Mouse (Mus musculus): ENCODE results near the gene Bmp15.

Bmp15 gene

DNA sequence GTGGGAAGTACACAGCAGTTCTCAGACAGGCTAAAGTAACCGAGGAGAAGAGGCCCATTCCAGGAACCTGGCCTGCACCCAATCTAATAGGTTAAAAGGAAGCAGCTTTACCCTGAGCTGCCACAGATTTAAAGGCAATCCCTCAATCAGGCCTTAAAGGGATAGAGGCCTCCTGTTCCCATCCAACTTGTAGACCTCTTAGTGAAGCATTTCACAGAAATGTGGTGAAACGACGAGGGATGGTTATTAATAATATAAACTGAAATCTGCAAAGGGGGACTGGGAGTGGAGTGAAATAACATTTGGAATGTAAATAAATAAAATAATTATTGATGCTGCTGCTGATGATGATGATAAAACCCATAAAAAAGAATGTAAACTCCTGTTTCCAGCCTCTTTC lies at the start of gene Bmp15:
Gene Bmp15 (minus strand): TSS at position 101 of the 400 bp plus-strand sequence.
- DNase-seq: peak in 1 of 2 experiments; percentile 25

DNA sequence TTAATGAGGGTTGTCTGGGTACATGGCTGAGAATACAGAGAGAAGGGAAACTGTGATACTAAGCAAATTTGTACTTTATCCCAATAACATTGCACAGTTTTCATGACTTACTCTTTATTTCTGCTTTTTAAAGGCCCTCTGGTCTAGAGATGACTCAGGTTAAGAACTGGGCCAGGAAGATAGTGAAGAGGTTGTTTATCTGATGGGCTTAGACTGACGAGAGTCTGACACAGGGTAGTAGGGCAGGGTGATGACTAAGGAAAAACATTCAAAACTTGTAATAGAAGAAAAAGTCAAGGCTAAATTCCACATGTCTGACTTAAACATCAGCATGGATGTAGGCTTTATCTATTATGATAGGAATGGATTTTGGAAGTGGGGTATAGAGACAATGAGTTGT lies 48.3 kb upstream of the Bmp15 start:
- DNase-seq: no peak

GRCm38 (mm10) chrX:6357503-6358114 lies 37.1 kb upstream of the Bmp15 start:
- DNase-seq: peak; percentile 48 to 69

DNA sequence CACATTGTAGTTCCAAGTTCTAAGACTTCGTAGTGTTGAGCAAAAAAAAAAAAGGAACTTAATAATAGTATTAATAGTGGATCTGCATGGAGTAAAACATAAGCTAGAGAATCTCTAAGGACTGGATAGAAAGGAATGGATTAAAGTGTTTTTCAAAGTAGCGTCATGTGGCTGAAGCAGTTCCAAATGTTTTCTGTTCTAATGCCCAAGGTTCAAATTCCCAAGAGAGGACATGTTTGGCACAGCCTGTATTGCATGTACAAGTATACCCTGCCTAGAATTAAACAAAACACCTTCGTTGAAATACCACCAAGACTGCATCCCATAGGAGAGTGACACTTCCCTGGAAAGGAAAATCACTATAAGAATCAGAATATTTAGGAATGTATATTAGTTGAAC lies 36.4 kb upstream of the Bmp15 start:
- DNase-seq: peak; percentile 7 to 41

DNA sequence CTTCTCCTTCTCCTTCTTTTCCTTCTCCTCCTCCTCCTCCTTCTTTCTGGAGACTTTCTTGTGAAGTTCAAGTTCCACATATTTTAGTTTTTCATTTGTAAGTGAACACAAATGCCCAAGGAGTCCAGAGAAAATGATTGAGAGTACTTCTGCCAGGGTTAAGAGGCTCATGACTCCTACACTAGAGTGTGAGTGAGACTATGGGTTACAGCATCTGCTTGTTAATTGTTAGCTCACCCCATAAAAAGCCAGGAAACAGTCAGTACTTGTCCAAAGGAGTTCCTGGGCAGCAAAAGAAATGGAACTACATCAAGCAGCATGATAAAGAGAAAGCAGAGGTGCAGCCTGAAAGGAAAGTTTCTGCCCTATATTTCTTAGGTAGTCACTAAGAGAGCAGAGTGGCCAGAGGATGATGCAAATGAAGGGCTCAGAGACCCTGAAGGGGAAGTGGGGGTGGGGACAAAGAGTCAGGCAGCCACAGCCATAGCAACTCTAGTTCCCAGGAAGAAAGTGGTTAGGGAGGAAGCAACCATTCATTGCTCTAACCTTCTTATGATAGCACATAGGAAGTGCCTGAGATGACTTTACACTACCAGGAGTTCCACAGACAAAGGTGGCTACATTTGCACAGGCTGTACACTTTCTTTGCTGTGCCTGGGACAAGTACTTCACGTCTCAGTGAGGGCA lies 24.9 kb upstream of the Bmp15 start:
- DNase-seq: peak in 1 of 2 experiments; percentile 31

GRCm38 (mm10) chrX:6324056-6324455 lies 3.5 kb upstream of the Bmp15 start:
- DNase-seq: peak; percentile 17 to 34

DNA sequence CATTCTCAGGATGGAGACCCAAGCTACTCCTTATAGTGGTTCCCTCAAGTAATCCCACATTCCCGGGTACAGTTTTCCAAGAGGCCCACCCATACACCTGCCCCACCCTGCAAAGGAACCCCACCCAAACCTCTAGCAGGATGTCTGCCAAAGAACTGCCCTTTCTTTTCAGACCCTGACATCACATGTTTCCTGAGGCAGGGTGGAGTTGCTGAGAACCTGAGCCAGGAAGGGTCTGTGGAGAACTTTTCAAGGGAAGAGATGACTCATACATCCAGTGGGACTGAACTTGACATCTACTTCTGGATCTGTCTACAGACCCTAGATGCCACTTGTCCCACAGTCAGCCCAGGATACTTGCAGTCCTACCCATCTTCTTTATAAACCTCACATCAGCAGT lies 2.8 kb downstream of the Bmp15 start:
- peak; percentile 14 to 41 for DNase-seq

Measured in kidney, postnatal 36 days (tissue).